15 mouse cellular contexts compared by ENCODE assay signal in the genomic region with DNA sequence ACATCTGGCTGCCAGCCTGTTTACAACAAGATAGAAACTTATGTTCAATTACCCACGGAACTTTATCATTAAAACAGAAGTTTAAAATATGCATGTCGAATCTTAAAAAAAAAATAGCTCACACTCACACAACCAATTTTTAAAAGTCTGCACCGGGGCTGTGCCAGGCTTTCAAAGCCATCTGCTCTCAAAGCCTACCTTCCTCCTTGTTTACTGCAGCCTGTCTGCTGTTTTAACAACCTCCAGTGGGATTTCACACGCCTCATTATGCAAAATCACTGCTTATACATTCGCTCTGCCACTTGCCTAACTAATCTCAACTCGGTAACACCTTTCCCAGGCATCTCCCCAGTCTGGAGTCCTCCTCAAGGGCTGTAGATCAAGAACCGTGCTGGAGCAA.
DNase-seq lines count a peak whose midpoint lies in the region; ATAC-seq lines count a peak whose summit lies in the region.
"Had no signal": no experiment of that assay in that cellular context is flagged by ENCODE, and none has a peak within 500 bp of the region (broad histone marks: within the 10 kb centered on the region; RNA-seq: fewer than 3 reads in every experiment).

No protein-coding gene starts in this region.

- peaks cover 16% of the 10 kb centered on the region for H3K4me1 ChIP-seq in forebrain, embryonic 13.5 days
- peaks cover 23% of the 10 kb centered on the region for H3K4me1 ChIP-seq in limb, embryonic 12.5 days (replicated peaks)

- H3K4me2 ChIP-seq in forebrain, embryonic 13.5 days, result no peak overlapping the region
- H3K4me2 ChIP-seq in limb, embryonic 12.5 days, result 0 out of 2 replicates have a peak overlapping the region, but pooled peaks have one; percentile 1
- H3K4me2 ChIP-seq: limb, embryonic 15.5 days; lung, embryonic 14.5 days; neural tube, embryonic 13.5 days had no signal

- H3K27me3 ChIP-seq in forebrain, embryonic 13.5 days, result no peaks in the 10 kb centered on the region
- no peaks in the 10 kb centered on the region for H3K27me3 ChIP-seq in limb, embryonic 12.5 days
- H3K27me3 ChIP-seq: limb, embryonic 15.5 days had no signal

- 20% methylated on average over 7 of the region's 7 CpGs for WGBS in forebrain, embryonic 13.5 days
- WGBS in limb, embryonic 12.5 days, result 21% methylated on average over 7 of the region's 7 CpGs

- H3K36me3 ChIP-seq in forebrain, embryonic 13.5 days (ENCODE audit: poor library complexity, severe bottlenecking), result no peaks in the 10 kb centered on the region
- H3K36me3 ChIP-seq in limb, embryonic 12.5 days, result no peaks in the 10 kb centered on the region
- H3K36me3 ChIP-seq: limb, embryonic 15.5 days; neural tube, embryonic 13.5 days had no signal

- peak; percentile 2 to 5 for DNase-seq in left cerebral cortex, adult 18-20 months (ENCODE audit: low spot score in 2 of 2)
- no peak for DNase-seq in left cerebral cortex, adult 11 months (ENCODE audit: low spot score)
- peak; percentile 5 to 58 for DNase-seq in frontal cortex, adult 2 months (ENCODE audit: extremely low spot score in 1 of 2, low spot score in 1 of 2)
- no peak for DNase-seq in urinary bladder, adult 2 months (ENCODE audit: low spot score)
- no peak for DNase-seq in kidney, postnatal 36 days
- DNase-seq: cerebellum, adult 9-11 months; heart, adult 18-20 months; kidney, postnatal 14 days; lung, embryonic 14.5 days; thymus, postnatal 14 days had no signal

- H3K27ac ChIP-seq in forebrain, embryonic 13.5 days, result peak overlapping the region; percentile 81
- peak overlapping the region; percentile 64 for H3K27ac ChIP-seq in limb, embryonic 12.5 days
- H3K27ac ChIP-seq: limb, embryonic 15.5 days; neural tube, embryonic 13.5 days had no signal

- H3K9ac ChIP-seq in forebrain, embryonic 13.5 days, result no peak overlapping the region
- no peak overlapping the region for H3K9ac ChIP-seq in limb, embryonic 12.5 days (replicated peaks)
- H3K9ac ChIP-seq: limb, embryonic 15.5 days; lung, embryonic 14.5 days; neural tube, embryonic 13.5 days had no signal

- H3K4me3 ChIP-seq in forebrain, embryonic 13.5 days, result no peak overlapping the region
- H3K4me3 ChIP-seq in limb, embryonic 12.5 days (replicated peaks), result no peak overlapping the region
- H3K4me3 ChIP-seq: limb, embryonic 15.5 days; neural tube, embryonic 13.5 days had no signal

- peak; percentile 77 for ATAC-seq in forebrain, embryonic 13.5 days
- ATAC-seq in limb, embryonic 12.5 days (ENCODE audit: insufficient number of reproducible peaks, insufficient read depth, low FRiP score, low TSS enrichment, low read depth), result no peak
- ATAC-seq: intestine, embryonic 16.5 days had no signal

- no peaks in the 10 kb centered on the region for H3K9me3 ChIP-seq in forebrain, embryonic 13.5 days (replicated peaks)
- H3K9me3 ChIP-seq in limb, embryonic 12.5 days, result no peaks in the 10 kb centered on the region
- H3K9me3 ChIP-seq: limb, embryonic 15.5 days; neural tube, embryonic 13.5 days had no signal

Comparison
In these comparisons a context has a peak if more than half of its experiments do, and no peak if none do; other contexts are left out.
1. DNase-seq: peak in left cerebral cortex, adult 18-20 months (2 of 2) and frontal cortex, adult 2 months (2 of 2); none in left cerebral cortex, adult 11 months (single experiment), urinary bladder, adult 2 months (single experiment) and kidney, postnatal 36 days (0 of 2).